Mouse (Mus musculus): Measurements from ENCODE around the gene Akr1b10. TPM values are rescaled to one million over a fixed set of nuclear protein-coding genes. Genes with fewer than 3 reads are reported as not detected.

Gene Akr1b10
- polyA plus RNA-seq, 1 experiment, result 31.0 TPM

DNA sequence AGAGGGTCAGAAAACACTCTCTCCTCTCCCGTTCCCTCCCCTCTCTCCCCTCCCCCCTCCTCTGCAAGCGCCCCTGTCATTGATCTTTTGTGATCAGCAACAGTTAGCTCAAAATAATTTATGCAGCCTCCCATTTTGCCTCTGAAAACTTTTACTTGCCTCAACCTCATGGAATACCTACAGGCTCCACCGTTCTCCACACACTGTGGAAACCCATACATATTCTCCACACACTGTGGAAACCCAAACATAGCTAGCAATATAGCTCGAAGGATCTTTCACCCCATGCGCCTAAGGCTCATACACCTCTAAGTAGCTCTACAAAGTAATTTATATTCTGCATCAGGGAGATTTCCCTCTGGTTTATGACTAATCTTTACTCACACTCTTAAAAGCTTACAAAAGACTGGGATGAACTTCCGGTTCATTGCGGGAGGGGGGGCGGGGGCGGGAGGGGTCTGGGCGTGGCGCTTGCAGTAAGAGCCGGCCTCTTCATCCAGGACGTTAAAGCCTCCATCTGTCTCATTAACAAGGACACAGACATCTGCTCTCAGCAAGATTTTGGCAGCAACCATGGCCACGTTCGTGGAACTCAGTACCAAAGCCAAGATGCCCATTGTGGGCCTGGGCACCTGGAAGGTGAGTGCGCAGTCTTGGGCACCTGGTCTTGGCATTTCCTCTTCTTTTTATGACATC, 30.2 kb upstream of the Akr1b10 start, which contains the start of gene Akr1b8:
Akr1b8 (plus strand) TSS at position 462 of the 696 bp plus-strand sequence.
- no peak within 1 kb of the TSS for H3K4me3 ChIP-seq (ENCODE audit: control insufficient read depth, insufficient read depth, low read length)
- 57% methylated on average over 16 of the region's 16 CpGs for WGBS
- TF ChIP-seq CTCF (IDR thresholded peaks at IDR 0.05; ENCODE audit: borderline replicate concordance, control insufficient read depth, extremely low read depth, insufficient read depth, low read length, poor library complexity) (no peak), POLR2A (IDR thresholded peaks at IDR 0.05; ENCODE audit: control insufficient read depth, extremely low read depth, insufficient read depth, low read length, poor library complexity) (no peak)
- no peaks in the 10 kb centered on the region for H3K27me3 ChIP-seq (ENCODE audit: control insufficient read depth, insufficient read depth, low read length)
- 0 out of 2 replicates have a peak, but pooled peaks cover 2% of the 10 kb centered on the region for H3K4me1 ChIP-seq (replicated peaks; ENCODE audit: control insufficient read depth, insufficient read depth, low read length)
- H3K27ac ChIP-seq (ENCODE audit: control insufficient read depth, insufficient read depth, low read length), result no peak within 1 kb of the TSS
- no peaks in the 10 kb centered on the region for H3K36me3 ChIP-seq (ENCODE audit: control insufficient read depth, insufficient read depth, low read length)
- DNase-seq, result no peak

DNA sequence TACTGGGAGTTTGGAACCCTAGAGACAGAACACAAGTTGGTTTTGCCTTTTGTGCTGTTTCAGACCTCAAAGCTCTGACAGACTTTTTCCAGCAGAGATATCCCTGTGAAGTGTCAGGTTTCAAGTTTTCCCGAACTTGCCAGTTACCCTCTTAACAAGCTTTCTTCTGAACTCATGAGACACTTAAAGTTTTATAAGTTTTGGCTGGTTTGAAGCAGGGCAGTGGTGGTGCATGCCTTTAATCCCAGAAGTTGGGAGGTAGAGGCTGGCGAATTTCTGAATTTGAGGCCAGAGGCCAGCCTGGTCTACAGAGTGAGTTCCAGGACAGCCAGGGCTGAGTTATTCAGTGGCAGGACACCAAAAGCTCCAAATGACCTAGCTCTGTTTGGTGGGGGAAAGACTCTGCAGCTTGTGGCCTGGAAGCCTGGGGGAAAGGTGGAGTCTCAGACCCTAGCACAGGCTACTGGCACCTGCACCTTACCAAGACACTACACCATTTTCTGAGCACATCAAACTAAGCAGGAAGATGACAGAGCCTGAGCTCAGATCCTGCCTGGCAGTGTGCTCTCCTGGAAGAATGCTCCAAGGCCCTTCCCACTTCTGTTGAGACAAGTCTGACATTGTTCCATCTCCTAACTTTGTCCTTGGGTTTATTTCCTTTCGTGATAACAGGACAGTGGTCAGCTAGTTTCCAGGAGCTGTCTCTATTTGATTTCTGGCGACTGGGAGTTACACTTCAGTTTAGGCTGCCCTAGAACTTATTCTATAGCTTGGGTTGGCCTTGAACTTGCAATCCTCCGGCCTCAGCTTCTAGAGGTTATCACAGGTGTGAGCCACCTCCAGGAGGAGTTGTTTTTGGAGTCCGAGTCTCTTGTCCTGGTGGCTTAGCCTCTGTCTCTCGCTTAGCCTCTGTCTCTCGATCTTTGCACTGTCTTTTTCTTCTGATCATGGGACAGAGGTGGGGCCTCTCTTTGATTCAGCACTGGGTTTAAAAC, 29.4 kb upstream of the Akr1b10 start:
- DNase-seq, result no peak
- no peaks in the 10 kb centered on the region for H3K36me3 ChIP-seq (ENCODE audit: control insufficient read depth, insufficient read depth, low read length)
- TF ChIP-seq POLR2A (IDR thresholded peaks at IDR 0.05; ENCODE audit: control insufficient read depth, extremely low read depth, insufficient read depth, low read length, poor library complexity), result no peak
- no peak for TF ChIP-seq CTCF (IDR thresholded peaks at IDR 0.05; ENCODE audit: borderline replicate concordance, control insufficient read depth, extremely low read depth, insufficient read depth, low read length, poor library complexity)
- 91% methylated on average over 8 of the region's 8 CpGs for WGBS
- 0 out of 2 replicates have a peak, but pooled peaks cover 2% of the 10 kb centered on the region for H3K4me1 ChIP-seq (replicated peaks; ENCODE audit: control insufficient read depth, insufficient read depth, low read length)
- H3K4me3 ChIP-seq (ENCODE audit: control insufficient read depth, insufficient read depth, low read length), result no peak overlapping the region
- no peaks in the 10 kb centered on the region for H3K27me3 ChIP-seq (ENCODE audit: control insufficient read depth, insufficient read depth, low read length)
- no peak overlapping the region for H3K27ac ChIP-seq (ENCODE audit: control insufficient read depth, insufficient read depth, low read length)

DNA sequence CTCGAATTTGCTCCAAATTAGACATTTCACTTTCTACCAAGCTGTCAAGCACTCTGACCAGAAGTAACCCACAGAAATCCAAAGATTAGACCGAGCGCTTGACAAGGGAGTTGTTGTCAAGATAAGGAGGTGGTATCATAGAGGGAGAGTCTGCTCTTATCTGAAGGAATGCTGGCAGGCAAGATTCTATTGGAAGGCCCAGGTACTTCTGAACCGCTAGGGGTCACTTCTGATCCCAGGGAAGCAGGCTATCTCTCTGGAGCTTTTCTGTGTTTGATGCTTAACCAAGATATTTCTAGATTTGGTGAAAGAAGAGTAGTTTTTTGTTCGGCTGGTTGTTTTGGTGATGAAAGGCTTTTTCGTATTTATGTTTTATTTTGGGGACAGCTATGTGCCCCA, 28.7 kb upstream of the Akr1b10 start:
- WGBS, result 86% methylated on average over 6 of the region's 6 CpGs
- Histone ChIP-seq H3K27ac (ENCODE audit: control insufficient read depth, insufficient read depth, low read length) (no peak overlapping the region), H3K36me3 (ENCODE audit: control insufficient read depth, insufficient read depth, low read length) (no peaks in the 10 kb centered on the region), H3K4me1 (replicated peaks; ENCODE audit: control insufficient read depth, insufficient read depth, low read length) (0 out of 2 replicates have a peak, but pooled peaks cover 2% of the 10 kb centered on the region), H3K27me3 (ENCODE audit: control insufficient read depth, insufficient read depth, low read length) (no peaks in the 10 kb centered on the region), H3K4me3 (ENCODE audit: control insufficient read depth, insufficient read depth, low read length) (no peak overlapping the region)
- DNase-seq, result no peak
- TF ChIP-seq CTCF (IDR thresholded peaks at IDR 0.05; ENCODE audit: borderline replicate concordance, control insufficient read depth, extremely low read depth, insufficient read depth, low read length, poor library complexity), result no peak
- TF ChIP-seq POLR2A (IDR thresholded peaks at IDR 0.05; ENCODE audit: control insufficient read depth, extremely low read depth, insufficient read depth, low read length, poor library complexity), result no peak

DNA sequence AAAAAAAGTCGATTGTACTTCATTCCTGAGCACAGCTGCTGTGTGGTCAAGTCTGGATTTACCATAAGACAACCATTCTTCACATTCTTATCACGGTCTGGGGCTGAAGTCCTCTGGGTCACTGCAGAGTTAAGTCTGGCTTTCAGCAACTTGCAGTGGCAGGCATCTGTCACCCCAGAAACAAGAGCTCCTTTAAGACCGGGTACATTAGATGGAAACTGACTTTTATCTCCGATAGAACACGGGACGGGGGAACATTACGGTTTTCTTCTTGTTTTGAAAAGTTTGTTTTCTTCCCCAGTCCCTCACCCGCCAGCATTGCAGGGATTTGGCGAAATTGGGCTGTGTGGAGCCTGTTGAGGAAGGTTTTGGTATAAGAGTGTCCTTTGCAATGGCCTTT, 28.2 kb upstream of the Akr1b10 start:
- 93% methylated on average over 9 of the region's 9 CpGs for WGBS
- Histone ChIP-seq H3K27ac (ENCODE audit: control insufficient read depth, insufficient read depth, low read length) (no peak overlapping the region), H3K36me3 (ENCODE audit: control insufficient read depth, insufficient read depth, low read length) (no peaks in the 10 kb centered on the region), H3K4me1 (replicated peaks; ENCODE audit: control insufficient read depth, insufficient read depth, low read length) (0 out of 2 replicates have a peak, but pooled peaks cover 2% of the 10 kb centered on the region), H3K4me3 (ENCODE audit: control insufficient read depth, insufficient read depth, low read length) (no peak overlapping the region), H3K27me3 (ENCODE audit: control insufficient read depth, insufficient read depth, low read length) (no peaks in the 10 kb centered on the region)
- no peak for DNase-seq
- TF ChIP-seq POLR2A (IDR thresholded peaks at IDR 0.05; ENCODE audit: control insufficient read depth, extremely low read depth, insufficient read depth, low read length, poor library complexity) (no peak), CTCF (IDR thresholded peaks at IDR 0.05; ENCODE audit: borderline replicate concordance, control insufficient read depth, extremely low read depth, insufficient read depth, low read length, poor library complexity) (no peak)

DNA sequence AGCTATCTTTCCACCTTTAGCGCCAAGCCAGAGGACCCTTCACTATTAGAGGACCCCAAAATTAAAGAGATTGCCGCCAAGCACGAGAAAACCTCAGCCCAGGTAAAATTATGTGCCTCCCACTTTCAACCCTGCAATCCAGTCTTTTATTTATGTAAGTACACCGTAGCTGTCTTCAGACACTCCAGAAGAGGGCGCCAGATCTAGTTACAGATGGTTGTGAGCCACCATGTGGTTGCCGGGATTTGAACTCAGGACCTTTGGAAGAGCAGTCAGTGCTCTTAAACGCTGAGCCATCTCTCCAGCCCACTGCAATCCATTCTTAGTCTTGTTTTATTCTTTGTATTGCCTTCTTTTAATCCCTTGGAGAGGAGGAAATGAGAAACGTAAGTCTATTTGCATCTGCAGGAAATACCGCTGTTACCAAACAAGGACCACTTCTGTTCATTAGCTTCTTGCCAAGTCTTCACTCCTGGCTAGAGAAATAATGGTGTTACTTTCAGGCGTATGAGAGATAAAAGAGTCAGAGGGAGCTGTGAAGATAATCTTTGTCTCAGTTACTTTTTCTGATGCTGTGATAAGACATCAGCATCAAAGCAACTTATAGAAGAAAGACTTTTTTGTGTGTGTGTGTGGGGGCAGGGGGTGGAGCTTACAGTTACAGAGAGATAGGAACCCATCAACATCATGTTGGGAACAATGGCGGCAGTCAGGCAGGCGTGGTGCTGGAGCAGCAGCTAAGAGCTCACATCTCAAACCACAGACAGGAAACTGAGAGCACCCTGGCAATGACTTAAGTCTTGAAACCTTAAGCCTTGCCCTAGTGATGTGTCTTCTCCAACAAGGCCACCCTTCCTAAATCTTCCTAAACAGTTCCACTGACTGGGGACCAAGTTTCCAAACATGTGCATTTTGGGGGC, 19.5 kb upstream of the Akr1b10 start:
- Histone ChIP-seq H3K4me3 (ENCODE audit: control insufficient read depth, insufficient read depth, low read length) (no peak overlapping the region), H3K36me3 (ENCODE audit: control insufficient read depth, insufficient read depth, low read length) (no peaks in the 10 kb centered on the region), H3K27ac (ENCODE audit: control insufficient read depth, insufficient read depth, low read length) (no peak overlapping the region), H3K27me3 (ENCODE audit: control insufficient read depth, insufficient read depth, low read length) (no peaks in the 10 kb centered on the region), H3K4me1 (replicated peaks; ENCODE audit: control insufficient read depth, insufficient read depth, low read length) (peaks cover 15% of the 10 kb centered on the region)
- WGBS, result 59% methylated on average over 12 of the region's 12 CpGs
- TF ChIP-seq POLR2A (IDR thresholded peaks at IDR 0.05; ENCODE audit: control insufficient read depth, extremely low read depth, insufficient read depth, low read length, poor library complexity) (no peak), CTCF (IDR thresholded peaks at IDR 0.05; ENCODE audit: borderline replicate concordance, control insufficient read depth, extremely low read depth, insufficient read depth, low read length, poor library complexity) (no peak)
- DNase-seq, result peak; percentile 35
